Mouse (Mus musculus): Measurements from ENCODE around the gene Tarm1.
A peak's percentile ranks its signal among the peaks of the same experiment; 100 is the strongest.

The Tarm1 gene

DNA sequence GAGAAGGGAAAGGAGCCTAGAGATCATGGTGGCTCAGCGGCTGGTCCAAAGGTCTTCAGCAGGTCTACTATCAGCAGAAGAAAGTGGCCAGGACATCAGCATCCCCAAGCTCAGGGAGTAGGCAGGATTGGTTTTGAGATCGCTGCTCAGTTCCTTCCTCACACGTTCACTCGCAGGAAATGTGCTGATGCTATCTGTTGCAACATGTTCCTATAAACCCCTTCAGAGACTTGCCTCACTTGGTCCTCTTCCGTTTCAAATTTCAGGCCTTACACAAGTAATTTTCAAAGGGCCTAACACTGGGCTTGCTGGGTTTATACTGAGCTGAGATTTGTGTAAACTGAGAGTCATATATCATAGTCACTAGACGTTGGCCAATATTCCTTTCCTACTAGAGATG lies at the start of gene Tarm1:
TSS of gene Tarm1 (minus strand) at position 186 of the 400 bp plus-strand sequence.
- no peak for DNase-seq (ENCODE audit: low spot score)

DNA sequence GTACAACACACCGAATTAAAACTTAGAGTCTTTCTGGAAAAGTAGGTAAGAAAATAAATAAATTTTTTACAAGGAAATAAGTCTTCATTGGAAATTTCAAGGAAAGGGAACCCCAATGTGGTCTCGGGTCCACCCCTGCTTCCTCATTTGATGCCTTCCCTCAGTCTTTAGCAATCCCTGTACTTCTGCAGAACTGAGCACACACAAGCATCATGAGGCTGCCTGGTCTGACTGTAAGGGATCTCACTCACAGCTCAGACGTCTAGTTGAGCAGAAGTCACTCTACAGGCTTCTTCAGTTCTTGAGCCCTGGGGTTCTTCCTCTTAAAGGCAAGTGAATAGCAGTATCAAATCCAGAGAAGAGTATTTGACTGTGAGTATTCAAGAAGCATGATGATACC lies 3.5 kb upstream of the Tarm1 start:
- DNase-seq (ENCODE audit: low spot score): no peak

DNA sequence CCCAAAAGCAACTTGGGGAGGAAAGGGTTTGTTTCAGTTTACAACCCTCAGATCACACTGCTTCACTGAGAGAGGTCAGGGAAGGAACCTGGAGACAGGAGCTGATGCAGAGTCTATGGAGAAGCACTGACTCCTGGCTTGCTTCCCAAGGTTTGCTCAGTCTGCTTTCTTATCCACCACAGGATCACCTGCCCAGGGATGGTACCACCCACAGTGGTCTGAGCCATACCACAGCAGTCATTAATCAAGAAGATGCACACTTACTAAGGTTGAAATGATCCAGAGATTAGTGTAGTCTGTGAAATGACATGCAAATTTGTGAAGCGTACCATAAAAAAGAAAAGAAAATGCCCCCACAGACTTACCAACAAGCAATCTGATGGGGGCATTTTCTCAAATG lies 2.0 kb downstream of the Tarm1 start:
- no peak for DNase-seq (ENCODE audit: low spot score)

DNA sequence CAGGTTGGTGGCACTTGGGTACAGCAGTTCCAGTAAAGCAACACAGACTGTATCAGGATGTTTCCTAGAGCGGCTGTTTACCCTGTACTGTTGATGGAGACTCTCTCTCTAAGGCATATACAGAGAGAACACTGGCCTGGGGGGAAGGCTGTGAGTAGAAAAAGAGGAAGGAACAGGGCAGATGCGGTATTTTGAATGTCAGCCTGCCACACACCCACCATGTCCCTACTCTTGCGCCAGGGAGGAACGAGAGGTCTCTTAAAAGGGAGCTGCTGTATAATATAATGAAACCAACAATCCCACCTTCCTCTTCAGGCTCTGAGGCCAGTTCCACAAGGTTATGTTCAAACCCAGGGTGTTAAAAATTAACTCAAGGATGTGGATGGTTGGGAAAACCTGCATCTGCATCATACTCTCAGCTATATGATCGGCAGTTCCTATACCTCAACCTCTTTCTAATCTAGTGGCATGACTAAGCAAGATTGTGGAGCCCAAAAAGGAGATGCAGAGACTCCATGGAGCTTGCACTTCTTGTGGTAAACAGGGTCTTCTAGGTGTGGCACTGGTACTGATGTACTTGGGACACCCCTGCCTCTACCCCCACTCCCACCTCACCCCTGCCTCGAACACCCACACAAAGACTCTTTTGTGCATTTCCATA lies 20.3 kb downstream of the Tarm1 start:
- no peak for DNase-seq (ENCODE audit: low spot score)

DNA sequence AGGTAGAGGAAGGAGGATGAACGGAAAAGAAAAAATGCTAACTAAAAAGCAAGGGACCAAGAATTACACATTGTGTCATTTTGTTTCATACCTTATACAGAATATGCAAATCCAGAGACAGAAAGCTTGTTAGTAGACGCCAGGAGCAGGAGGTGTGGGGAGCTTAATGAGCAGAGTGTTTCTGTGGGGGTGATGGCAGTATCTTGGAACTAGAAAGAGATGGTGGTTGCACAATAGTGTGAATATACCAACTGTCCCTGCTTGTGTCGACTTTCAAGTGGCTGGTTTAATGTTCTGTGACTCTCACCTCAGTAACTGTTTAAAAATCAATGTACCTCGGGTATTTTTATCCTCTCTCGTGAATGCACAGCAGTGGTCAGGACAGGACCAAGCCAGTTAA lies 25.7 kb downstream of the Tarm1 start:
- DNase-seq (ENCODE audit: low spot score): no peak

DNA sequence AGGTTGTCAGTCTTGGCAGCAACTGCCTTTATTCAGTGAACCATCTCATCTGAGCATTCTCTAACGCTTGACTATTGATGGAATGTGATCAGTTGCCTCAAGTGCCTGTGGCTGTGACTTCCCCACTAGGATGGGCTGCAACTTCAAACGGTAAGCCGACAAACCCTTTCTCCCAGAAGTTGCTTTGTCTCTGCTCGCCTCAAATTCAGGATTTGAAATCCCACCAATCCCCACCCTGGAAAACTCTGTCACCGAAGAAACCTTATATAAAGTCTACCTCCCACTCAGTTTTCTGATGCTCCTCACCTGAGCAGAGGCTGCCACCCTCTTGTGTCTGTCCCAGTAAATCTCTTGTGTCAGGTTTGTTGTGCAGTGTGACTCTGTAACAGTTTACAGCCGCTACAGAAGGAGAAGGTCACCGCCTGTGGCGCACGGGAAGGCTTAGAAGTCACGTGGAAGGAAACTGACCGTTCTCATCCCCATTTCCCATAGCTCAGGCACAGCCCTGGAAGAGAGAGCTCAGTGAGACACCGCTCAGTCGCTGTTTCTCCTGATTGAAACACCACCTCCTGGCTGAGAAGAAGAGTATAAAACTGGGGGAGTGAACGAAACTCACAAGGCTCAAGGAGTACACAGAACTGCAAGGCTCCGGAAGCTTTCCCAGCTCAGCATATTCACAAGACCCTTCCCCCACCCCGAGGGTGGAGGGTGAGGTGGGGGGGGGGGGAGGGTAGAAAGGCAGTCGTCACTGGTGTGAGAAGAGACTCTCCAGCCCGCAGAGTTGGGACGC lies 27.9 kb downstream of the Tarm1 start:
- DNase-seq (ENCODE audit: low spot score): no peak

DNA sequence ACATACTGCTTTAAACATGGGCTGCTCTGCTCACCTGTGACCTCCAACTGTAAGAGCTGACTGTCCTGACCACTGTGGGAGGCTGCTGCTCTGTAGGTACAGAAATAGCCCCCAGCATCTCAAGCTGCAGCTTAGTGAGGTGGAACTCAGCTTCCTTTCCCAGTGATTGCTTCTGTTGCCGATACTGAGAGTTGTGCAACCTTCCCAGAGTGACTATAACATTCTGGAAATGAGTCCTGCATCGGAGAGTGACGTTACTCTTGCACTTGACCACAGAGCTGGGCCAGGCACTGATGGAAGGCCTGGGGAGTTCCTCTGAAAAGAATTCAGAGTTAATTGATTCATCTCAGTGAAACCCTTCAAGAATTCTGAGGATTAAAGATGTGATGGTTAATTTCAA lies 29.6 kb downstream of the Tarm1 start:
- no peak for DNase-seq (ENCODE audit: low spot score)

DNA sequence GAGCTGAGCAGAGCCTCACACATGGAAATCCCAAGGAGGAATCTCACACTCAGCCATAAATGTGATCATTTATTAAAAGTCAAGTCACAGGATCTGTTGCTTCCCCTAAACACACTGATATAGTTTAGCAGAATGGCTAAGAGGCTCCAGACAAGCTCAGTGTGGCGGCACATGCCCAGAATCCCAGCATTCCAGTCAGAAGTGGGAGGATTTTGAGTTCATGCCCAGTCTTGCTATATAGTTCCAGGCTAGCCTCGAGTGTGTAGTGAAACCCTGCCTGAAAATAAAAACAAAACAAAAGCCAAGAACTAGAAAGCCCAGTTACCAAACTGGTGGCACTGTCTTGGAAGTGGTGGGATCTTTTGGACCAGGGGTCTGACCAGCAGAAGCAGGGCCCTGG lies 33.8 kb downstream of the Tarm1 start:
- DNase-seq (ENCODE audit: low spot score): no peak

DNA sequence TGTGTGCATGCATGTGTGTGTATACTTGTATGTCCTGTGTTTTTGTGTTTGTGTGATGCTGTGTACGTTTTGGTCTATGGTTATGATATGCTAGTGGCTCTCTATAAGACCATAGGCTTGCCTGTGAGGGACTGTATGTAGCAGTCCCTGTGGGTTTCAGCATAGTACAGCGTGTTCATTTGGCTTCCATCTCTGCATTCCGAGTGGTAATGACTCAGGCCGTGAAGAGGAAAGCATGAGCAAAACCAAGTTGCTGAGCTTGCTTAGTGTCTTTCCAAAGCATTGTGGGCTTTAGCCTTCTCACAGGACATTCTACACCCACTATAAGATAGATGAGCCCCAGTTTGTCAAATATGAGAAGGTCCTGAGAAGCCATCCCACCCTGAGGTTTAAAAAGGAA lies 39.1 kb downstream of the Tarm1 start:
- DNase-seq (ENCODE audit: low spot score): no peak

DNA sequence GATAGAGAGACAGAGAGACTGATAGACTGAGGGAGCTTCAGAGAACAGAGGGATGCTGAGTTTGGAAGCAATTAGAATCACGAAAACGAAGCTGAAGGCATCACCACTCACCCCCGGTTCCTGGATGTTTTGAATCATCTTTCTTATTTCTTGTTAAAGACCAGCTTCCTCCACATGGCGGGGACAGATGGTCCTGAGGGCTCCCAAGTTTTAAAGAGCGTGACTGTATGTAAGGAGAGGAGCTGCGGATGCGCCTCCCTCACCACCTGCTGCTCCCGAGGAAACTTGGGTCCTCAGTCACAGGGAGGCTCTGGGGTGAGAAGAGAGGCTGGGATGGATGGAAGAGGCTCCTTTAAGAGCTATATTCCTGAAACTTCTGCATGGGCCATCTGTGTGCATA lies 42.2 kb downstream of the Tarm1 start:
- DNase-seq (ENCODE audit: low spot score): no peak

DNA sequence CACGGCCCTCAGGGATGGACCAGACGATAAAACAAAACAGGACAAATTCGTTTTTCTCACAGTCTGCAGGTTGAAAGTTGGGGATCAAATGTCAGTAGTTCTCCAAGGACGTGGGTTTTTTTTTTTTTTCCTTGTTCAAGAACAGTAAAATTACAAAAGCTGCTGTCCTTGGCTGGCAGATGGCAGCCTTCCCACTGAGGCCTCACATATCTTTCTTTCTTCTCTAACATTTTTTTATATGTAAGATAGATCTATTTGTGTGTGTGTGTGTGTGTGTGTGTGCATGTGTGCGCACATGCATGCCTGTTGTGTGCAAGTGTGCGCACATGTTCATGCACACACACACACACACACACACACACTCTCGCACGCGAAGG lies 44.6 kb downstream of the Tarm1 start:
- DNase-seq (ENCODE audit: low spot score): no peak

DNA sequence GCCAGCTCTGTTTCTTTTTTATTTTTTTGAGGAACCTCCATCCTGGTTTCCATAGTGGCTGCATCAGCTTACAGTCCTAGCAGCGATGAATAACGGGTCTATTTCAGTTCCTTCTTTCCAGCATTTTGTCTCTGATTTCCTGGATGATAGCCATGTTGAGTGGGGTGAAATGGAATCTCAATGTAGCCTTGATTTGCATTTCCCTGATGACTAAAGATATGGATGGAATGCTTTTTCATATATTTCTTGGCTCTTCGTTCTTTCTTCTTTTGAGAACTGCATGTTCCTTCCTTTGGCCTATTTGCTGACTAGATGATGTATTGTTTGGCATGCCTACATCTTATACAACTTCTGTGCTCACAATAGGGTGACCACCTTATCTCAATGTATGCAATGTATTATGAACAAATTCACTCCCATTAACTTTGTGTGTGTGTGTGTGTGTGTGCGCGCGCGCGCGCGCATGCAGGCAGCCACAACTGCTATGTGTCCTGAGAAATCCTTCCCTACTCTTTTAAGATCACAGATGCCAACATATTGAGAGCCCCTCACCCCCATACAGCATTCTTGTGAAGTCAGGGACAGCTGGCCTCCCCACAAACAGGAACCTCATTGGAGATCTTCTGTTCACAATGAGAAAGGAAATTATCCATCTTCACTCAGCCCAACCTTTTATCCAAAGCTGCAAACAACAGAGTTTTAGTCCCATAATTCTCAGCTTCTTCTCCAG lies 45.1 kb downstream of the Tarm1 start:
- DNase-seq (ENCODE audit: low spot score): no peak

DNA sequence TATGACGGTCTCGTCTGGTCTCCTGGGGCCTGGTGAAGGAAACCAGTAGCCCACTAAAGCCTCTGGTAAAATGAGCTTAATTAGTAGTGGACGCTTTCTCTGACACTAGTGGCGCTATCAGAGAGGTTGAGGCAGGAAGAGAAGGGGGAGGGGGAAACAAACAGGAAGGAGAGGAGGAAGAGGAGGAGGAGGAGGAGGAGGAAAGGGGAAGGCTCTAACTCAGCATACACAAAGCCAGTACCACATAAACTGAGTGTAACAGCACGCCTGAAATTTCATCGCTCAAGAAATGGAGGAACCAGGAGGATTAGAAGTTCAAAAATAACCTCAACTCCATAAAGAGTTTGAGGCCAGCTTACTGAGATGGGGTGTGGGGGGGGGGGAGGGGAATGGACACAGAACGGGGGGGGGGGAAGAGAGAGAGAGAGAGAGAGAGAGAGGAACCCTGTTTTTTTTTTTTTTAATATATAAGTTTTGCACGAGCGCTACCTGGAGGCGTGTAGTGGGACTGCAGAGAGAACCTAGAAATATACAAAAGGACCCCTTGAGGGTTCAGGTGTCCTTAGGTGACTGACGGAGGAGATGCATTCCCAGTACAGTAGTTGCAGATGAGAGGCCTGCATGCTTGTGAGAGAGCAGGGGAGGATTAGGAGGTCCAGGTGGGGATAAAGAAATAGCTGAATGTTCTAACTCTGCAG lies 48.8 kb downstream of the Tarm1 start:
- DNase-seq (ENCODE audit: low spot score): no peak

DNA sequence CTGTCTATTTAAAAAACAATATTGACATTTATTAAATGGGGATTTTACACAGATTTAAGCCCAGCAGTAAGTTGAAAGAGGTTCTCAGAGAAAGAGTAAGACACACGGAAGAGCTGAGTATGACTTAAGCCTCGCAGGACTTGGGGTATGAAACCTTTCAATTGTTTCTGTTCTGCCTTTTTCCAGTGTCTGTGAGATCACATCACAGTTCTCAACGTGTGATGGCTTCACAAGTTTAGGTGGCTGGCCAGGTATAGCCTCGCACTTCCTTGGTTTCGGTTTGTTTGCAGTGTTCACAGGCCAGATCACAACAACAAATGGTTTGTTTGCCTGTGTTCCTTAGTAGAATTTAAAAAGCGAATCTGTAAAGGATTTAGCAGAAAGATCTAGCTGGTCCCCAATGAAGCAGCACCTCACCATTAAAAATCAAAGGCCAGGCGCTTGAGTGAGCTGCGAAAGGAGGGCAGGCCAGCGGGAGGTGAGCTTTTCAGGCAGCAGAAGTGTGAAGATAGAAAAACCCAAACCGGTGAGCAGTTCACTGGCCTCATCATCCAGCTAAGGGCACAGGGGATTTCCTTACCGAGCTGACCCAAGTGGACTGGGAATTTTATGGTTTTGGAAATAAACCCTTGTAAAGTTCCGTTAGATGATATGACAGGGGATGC lies 49.5 kb downstream of the Tarm1 start:
- no peak for DNase-seq (ENCODE audit: low spot score)

DNA sequence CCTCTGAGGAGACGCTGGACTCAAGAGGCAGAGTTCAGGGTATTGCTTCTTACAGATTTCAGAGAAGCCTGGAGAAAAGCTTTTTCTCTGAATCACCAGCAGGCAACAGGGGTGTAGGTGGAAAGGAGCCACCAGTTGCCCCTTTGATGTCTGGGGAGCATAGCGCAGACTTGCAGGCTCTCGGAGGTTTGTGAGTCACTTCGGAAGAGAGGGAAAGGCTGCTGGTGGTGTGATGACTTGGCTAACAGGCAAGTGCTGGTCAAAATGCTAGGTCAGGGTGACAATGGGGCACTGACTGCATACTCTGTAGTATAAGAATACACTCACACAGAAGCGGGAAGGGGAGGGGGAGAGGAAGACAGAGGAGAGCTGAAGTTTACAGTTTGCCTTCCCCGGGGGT lies 51.3 kb downstream of the Tarm1 start:
- no peak for DNase-seq (ENCODE audit: low spot score)

DNA sequence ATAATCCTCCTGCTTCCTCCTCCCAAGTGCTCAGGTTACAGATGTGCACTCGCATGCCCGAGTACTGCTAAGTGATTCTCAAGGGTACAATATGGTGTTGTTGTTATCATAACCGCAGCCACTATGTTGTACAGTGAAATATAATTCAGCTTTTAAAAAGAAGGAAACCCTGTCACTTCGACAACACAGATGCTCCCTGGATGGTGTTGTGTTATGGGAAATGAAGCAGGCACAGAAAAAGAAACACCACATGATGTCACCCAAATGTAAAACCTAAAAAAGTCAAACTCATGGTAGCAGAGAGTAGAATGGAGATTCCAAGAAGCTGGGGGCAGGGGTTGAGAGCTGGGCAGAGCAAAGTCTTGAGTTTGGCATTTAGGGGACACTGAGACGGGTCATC lies 51.8 kb downstream of the Tarm1 start:
- DNase-seq (ENCODE audit: low spot score): no peak

DNA sequence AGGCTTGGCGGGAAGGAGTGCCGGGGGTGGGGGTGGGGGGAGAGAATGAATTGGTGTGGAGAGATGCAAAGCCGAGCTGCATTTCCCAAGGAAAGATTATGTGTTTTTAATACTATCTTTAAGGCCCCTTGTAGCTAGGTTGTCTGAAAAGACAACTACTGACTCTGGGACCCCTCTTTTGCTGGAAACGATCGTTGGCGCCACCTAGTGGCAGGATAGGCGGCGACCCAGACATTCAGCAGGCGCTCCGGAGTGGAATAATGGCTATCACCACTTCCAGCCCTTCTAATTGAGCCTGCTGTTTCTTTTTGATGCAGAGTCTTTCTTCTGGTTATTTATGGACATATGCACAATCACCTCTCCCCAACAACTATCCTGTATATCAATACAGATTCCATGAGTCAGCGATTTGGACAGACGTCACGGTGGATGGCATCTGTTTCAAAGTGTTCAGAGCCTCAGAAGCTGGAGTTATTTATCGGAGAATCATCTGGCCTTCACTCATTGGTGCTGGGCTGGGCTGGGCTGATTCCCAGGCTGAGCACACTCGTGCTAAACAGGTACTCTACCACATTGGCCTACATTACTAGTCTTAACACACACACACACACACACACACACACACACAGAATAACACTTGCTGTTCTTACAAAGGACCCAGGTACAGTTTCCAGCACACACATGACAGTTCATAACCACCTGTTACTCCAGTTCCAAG lies 53.5 kb downstream of the Tarm1 start:
- DNase-seq (ENCODE audit: low spot score): peak; percentile 22

DNA sequence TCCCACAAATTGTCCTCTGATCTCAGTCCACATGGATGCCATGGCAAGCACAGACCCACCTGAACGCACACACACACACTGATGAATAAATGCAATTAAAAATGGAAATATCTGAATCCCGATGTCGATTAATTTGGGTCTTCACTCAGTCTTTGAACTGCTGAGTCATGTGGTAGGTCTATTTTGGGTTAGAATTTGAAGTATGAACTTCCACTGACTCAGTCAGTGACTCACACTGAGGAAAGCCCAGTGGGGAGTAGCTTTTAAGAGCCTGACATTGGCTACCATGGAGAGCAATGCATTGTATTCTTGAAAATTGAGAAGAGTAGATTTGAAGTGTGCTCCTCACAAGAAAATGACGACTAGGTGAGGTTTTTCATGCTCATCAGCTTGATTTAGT lies 55.4 kb downstream of the Tarm1 start:
- DNase-seq (ENCODE audit: low spot score): no peak

DNA sequence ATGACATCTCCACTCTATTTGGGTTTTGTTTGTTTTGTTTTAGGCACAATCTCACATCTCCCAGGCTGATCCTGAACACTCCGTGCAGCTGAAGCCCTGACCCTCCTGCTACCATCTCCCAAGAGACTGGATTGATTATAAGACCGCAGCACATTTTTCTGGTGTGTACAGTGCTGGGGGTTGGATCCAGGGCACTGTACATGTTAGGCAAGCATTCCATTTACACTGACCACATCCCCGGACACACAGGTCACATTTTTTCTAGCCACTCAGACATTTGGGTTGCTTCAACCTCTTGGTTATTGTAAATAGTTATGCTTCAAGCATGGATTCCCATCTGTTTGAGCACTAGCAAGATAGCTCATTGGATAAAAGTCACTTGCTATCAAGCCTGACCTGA lies 55.8 kb downstream of the Tarm1 start:
- DNase-seq (ENCODE audit: low spot score): no peak

DNA sequence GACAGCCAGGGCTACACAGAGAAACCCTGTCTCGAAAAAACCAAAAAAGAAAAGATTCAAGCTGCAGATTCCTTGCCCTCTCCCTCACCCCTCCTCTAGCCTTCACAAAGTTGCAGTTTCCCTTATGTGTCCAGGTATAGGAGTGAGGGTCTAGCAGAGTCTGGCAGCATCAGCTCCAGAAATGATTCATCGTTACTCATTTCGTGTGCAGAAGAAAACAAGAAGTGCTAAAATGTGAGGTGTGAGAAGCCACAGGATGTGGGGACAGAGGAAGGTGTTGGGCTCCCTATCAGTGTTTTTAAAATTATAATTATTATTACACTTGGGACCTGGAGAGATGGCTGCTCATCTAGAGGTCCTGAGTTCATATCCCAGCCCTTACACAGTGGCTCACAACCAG lies 57.7 kb downstream of the Tarm1 start:
- no peak for DNase-seq (ENCODE audit: low spot score)

DNA sequence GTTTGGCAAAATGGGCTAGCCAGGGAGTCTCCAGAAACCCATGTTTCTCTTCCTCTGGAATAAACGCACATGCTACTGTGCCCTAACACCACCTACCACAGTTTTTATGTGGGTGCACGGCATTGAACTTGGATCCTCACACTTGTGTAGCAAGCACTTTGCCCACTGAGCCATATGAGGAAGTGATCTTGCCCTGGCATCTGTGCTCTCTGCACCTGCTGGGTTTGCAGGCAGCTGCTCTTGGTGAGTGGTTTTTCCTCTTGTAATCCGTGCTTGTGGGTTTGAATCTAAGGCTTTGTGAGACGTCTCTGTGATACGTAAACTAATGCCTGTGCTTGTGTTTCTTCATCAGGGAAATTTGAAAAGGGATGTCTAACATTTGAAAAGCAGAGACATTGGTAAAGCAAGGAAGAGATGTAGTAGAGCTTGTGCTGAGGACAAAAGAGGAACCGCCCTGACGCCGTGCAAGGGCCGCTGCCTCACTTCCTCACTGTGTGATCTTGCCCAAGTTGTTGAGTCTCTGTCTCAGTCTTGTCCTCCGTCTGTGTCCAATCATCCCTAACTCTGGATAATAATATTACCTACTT lies 59.9 kb downstream of the Tarm1 start:
- DNase-seq (ENCODE audit: low spot score): no peak
